Mouse (Mus musculus) heart, embryonic 12.5 days (tissue): ENCODE measurements around the gene Zdhhc18. TPM values are rescaled to one million over a fixed set of nuclear protein-coding genes. Genes with fewer than 3 reads are reported as not detected.

Experiments used
- ATAC-seq: fragments of 200-750 bp; cut with Nextera tagmentation; 2 replicates; pipeline ENCODE4 v1.8.0; 2017; ENCODE audit warnings: moderate TSS enrichment, moderate library complexity; ENCODE audit not compliant: insufficient number of reproducible peaks, low FRiP score
- H3K27ac ChIP-seq: fragments of 300-500 bp; sonication (generic); 2 replicates; pipeline ENCODE4 v1.5.1; 2016; ENCODE audit warnings: mild to moderate bottlenecking, moderate library complexity; ENCODE audit not compliant: poor library complexity, severe bottlenecking
- H3K27me3 ChIP-seq: fragments of 300-500 bp; sonication (generic); replicated peaks from 2 replicates; pipeline ENCODE4 v1.6.1; 2016; ENCODE audit warnings: mild to moderate bottlenecking, moderate library complexity
- H3K36me3 ChIP-seq: fragments of 300-500 bp; sonication (generic); 2 replicates; pipeline ENCODE4 v1.6.1; 2016; ENCODE audit warnings: mild to moderate bottlenecking, moderate library complexity
- H3K4me1 ChIP-seq: fragments of 300-500 bp; sonication (generic); replicated peaks from 2 replicates; pipeline ENCODE4 v1.6.1; 2016; ENCODE audit warnings: mild to moderate bottlenecking
- H3K4me2 ChIP-seq: fragments of 300-500 bp; sonication (generic); 2 replicates; pipeline ENCODE4 v1.6.1; 2016; ENCODE audit warnings: mild to moderate bottlenecking, moderate library complexity
- H3K4me3 ChIP-seq: fragments of 300-500 bp; sonication (generic); 2 replicates; pipeline ENCODE4 v1.5.1; 2016; ENCODE audit warnings: mild to moderate bottlenecking
- H3K9ac ChIP-seq: fragments of 300-500 bp; sonication (generic); 2 replicates; pipeline ENCODE4 v1.6.1; 2016; ENCODE audit warnings: mild to moderate bottlenecking, moderate library complexity
- H3K9me3 ChIP-seq: fragments of 300-500 bp; sonication (generic); replicated peaks from 2 replicates; pipeline ENCODE4 v1.6.1; 2016; ENCODE audit warnings: mild to moderate bottlenecking, moderate library complexity
- WGBS: fragments of 180-500 bp; shearing (Covaris S2); methylation state at CpG from one replicate; pipeline ENCODE4 v1.1.7; 2016; 5-methylcytosine and 5-hydroxymethylcytosine counted together
- polyA plus RNA-seq: library from polyadenylated mRNA; unstranded; fragments of >200 nt; fragmentation: Nextera tagmentation; extraction: Ambion mirVana; gene quantifications from 2 replicates; pipeline ENCODE4 v1.2.1, GENCODE M21; 2016

Zdhhc18 gene
- polyA plus RNA-seq, 1 experiment from 2014 or later = 3.5 TPM

DNA sequence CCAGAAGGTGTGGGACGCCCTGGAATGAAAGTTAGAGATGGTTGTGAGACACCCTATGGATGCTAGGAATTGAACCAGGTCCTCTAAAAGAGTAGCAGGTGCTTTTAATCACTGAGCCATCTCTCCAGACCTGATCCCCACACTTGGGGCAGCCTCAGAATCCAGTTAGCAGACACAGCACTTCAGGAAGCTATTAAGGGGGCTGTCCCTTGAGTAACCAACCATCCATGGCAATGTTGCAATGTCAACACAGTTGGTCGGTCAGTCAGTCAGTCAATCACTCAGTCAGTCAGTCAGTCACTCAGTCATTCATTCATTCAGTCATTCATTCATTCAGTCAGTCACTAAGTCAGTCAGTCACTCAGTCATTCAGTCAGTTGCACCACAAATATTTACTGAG, 21.4 kb downstream of the Zdhhc18 start:
- H3K27me3 ChIP-seq = no peaks in the 10 kb centered on the region
- H3K4me3 ChIP-seq = no peak overlapping the region
- H3K9me3 ChIP-seq = no peaks in the 10 kb centered on the region
- peaks cover 28% of the 10 kb centered on the region for H3K36me3 ChIP-seq
- no peak overlapping the region for H3K27ac ChIP-seq
- peaks cover 47% of the 10 kb centered on the region for H3K4me1 ChIP-seq
- ATAC-seq = no peak
- no peak overlapping the region for H3K4me2 ChIP-seq
- H3K9ac ChIP-seq = no peak overlapping the region
- 86% methylated on average over 2 of the region's 2 CpGs for WGBS

DNA sequence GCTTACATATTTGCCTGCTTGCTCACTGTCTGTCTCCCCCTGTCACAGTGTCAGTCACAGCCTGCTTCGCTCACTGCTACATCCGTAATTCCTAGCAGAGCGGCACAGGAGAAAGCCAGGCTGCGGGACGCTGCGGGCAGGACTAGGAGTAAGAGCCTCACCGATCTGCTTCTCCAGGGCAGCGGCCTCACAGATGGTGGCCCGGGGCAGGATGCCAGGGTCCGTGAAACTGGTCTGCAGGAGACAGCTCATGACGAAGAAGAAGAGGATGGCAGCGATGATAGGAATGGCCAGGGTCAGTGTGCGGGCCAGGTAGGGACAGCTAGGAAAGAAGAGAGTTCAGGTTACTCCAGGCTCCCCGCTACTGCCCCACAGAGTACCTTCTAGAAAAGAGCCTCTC, 22.9 kb downstream of the Zdhhc18 start:
- no peak for ATAC-seq
- WGBS = 90% methylated on average over 14 of the region's 14 CpGs
- no peak overlapping the region for H3K4me2 ChIP-seq
- no peak overlapping the region for H3K9ac ChIP-seq
- H3K27me3 ChIP-seq = no peaks in the 10 kb centered on the region
- peak overlapping the region; percentile 20; the same call in 1 of the 2 replicates for H3K27ac ChIP-seq
- H3K9me3 ChIP-seq = no peaks in the 10 kb centered on the region
- no peak overlapping the region for H3K4me3 ChIP-seq
- peaks cover 28% of the 10 kb centered on the region for H3K36me3 ChIP-seq
- peaks cover 42% of the 10 kb centered on the region for H3K4me1 ChIP-seq

DNA sequence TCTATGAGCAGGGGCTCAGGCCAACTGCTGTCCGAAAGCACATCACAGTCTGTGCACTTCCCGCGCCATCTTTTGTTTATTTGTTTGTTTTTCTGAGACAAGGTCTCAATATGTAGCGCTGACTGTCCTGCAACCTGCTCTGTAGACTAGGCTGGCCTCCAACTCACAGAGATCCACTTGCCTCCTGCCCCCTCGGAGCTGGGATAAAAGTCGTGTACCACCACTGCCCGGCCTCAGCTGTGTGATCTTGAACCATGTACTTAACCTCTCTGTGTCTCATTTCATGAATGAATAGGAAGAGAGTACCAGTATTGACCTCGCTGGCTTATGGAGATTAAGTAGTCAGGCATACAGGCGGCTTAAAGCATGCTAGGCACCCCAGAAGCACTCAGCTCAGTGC, 23.3 kb downstream of the Zdhhc18 start:
- Histone ChIP-seq H3K4me3 (no peak overlapping the region), H3K9ac (no peak overlapping the region), H3K27ac (peak overlapping the region; percentile 20), H3K4me2 (no peak overlapping the region), H3K36me3 (peaks cover 28% of the 10 kb centered on the region), H3K4me1 (peaks cover 38% of the 10 kb centered on the region), H3K27me3 (no peaks in the 10 kb centered on the region), H3K9me3 (no peaks in the 10 kb centered on the region)
- 87% methylated on average over 9 of the region's 9 CpGs for WGBS
- no peak for ATAC-seq

DNA sequence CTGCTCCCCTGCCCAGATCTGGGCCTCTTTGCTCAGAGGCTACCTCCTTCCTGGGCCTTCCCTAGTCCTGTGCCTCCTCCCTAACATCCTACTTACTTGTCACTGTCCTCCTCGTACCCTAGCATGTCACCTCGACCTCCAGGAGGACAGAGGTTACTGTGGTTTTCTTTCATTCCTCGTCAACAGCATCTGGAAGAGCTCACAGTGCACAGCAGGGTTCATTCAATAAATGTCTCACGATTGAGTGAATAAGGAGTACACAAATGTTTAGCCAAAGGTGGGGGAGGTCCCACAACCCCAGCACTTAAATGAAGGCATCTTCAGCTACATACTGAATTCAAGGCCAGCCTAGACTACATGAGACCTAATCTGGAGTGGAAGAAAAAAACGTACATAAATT, 23.7 kb downstream of the Zdhhc18 start:
- H3K9ac ChIP-seq = 0 out of 2 replicates have a peak overlapping the region, but pooled peaks have one; percentile 18
- no peak overlapping the region for H3K4me3 ChIP-seq
- WGBS = 55% methylated on average over 5 of the region's 5 CpGs
- peaks cover 34% of the 10 kb centered on the region for H3K4me1 ChIP-seq
- peak overlapping the region; percentile 50 for H3K27ac ChIP-seq
- peaks cover 30% of the 10 kb centered on the region for H3K36me3 ChIP-seq
- H3K4me2 ChIP-seq = no peak overlapping the region
- H3K27me3 ChIP-seq = no peaks in the 10 kb centered on the region
- no peaks in the 10 kb centered on the region for H3K9me3 ChIP-seq
- ATAC-seq = peak; percentile 37; the same call in 1 of the 2 replicates

DNA sequence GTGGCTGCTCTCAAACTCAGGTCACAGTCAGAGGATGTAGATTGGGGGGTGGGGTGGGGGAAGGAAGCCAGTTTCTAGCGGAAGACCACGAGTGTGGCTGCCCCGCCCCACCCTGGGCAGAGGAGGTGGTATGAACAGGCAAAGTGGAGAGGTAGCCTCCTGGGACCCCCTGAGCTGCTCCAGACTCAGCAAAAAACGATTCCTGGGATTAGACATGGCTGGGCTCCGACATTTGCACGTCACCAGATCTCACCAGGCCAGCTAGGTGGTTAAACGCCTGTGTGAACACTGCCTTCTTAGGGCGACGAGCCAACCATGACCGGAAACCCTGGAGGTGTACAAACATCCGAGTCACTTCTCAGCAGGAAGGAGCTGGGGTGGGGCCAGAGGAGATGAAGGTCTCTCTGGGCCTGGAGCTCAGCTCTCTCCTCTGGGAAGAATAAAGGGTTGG, 24.3 kb downstream of the Zdhhc18 start:
- H3K36me3 ChIP-seq = peaks cover 30% of the 10 kb centered on the region
- no peak overlapping the region for H3K4me3 ChIP-seq
- H3K9me3 ChIP-seq = no peaks in the 10 kb centered on the region
- H3K27me3 ChIP-seq = no peaks in the 10 kb centered on the region
- ATAC-seq = peak; percentile 74
- no peak overlapping the region for H3K9ac ChIP-seq
- no peak overlapping the region for H3K4me2 ChIP-seq
- H3K4me1 ChIP-seq = peaks cover 28% of the 10 kb centered on the region
- WGBS = 56% methylated on average over 11 of the region's 11 CpGs
- H3K27ac ChIP-seq = peak overlapping the region; percentile 50

DNA sequence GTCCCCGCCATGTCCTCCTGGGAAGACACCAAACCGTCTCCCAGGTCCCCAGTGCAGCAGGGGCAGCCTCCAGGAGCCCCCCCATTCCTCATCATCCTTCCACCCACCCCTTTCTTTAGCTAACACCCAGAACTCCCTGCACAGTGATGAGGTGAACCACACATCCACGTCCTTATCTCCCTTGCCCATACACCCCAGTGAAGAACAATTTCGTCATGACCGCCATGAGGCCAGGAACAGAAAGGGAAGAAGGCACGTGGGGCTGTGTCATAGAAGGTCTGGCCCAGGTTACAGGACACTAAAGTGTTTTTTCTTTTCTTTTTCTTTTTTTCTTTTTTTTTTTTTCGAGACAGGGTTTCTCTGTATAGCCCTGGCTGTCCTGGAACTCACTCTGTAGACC, 25.1 kb downstream of the Zdhhc18 start:
- H3K4me3 ChIP-seq = no peak overlapping the region
- H3K9me3 ChIP-seq = no peaks in the 10 kb centered on the region
- H3K36me3 ChIP-seq = peaks cover 30% of the 10 kb centered on the region
- 77% methylated on average over 7 of the region's 7 CpGs for WGBS
- peaks cover 24% of the 10 kb centered on the region for H3K4me1 ChIP-seq
- H3K9ac ChIP-seq = no peak overlapping the region
- H3K27me3 ChIP-seq = no peaks in the 10 kb centered on the region
- no peak for ATAC-seq
- no peak overlapping the region for H3K4me2 ChIP-seq
- no peak overlapping the region for H3K27ac ChIP-seq

DNA sequence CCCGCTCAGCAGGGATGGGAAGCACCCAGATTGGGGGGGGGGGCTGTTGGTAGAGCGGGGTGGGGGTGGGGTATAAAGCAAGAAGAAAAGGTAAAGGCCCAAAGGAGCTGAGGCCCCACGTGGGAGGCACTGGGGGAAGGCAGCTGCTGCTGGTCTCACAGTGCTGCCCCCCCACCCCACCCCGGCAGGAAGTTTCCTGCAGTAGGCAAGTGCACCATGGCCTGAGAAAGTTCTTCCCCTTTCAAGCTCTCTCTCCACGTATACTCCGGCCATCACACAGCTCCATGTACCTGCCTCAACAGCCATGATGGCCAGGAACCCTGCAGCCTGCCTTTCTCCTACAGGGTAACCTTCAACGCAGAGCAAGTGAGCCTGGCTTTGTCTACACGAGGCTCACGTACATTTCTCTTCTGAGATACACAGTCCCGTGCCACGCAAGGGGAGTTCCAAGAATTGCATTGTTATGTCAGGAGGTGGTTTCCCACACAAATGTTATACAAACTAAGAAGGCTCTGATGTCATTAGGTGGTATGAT, 27.7 kb downstream of the Zdhhc18 start:
- Histone ChIP-seq H3K36me3 (peaks cover 35% of the 10 kb centered on the region), H3K9ac (no peak overlapping the region), H3K9me3 (no peaks in the 10 kb centered on the region), H3K27ac (no peak overlapping the region), H3K4me1 (peaks cover 20% of the 10 kb centered on the region), H3K27me3 (no peaks in the 10 kb centered on the region), H3K4me2 (no peak overlapping the region), H3K4me3 (no peak overlapping the region)
- no peak for ATAC-seq
- WGBS = 72% methylated on average over 10 of the region's 11 CpGs

DNA sequence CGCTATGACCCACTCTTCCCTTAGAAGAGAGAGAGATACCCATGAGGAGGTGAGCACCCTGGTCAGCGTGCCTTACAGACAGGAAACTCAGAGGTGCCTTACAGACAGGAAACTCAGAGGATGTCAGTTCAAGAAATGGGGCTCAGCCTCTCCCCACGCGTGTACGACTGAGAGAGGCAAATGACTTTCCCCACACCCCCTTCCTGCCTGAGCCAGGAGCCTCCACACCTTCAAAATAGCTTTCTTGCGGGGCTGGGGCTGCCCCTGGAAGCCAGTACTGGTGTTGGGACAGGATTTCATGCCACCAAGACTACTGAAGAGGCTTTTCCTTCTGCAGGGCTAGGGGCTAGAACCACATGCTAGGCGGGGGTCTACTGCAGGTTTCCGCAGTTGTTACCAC, 29.3 kb downstream of the Zdhhc18 start:
- Histone ChIP-seq H3K27ac (no peak overlapping the region), H3K4me1 (peaks cover 13% of the 10 kb centered on the region), H3K36me3 (peaks cover 20% of the 10 kb centered on the region), H3K4me2 (no peak overlapping the region), H3K27me3 (no peaks in the 10 kb centered on the region), H3K9ac (0 out of 2 replicates have a peak overlapping the region, but pooled peaks have one; percentile 15), H3K4me3 (no peak overlapping the region), H3K9me3 (no peaks in the 10 kb centered on the region)
- ATAC-seq = no peak
- WGBS = 79% methylated on average over 8 of the region's 8 CpGs

DNA sequence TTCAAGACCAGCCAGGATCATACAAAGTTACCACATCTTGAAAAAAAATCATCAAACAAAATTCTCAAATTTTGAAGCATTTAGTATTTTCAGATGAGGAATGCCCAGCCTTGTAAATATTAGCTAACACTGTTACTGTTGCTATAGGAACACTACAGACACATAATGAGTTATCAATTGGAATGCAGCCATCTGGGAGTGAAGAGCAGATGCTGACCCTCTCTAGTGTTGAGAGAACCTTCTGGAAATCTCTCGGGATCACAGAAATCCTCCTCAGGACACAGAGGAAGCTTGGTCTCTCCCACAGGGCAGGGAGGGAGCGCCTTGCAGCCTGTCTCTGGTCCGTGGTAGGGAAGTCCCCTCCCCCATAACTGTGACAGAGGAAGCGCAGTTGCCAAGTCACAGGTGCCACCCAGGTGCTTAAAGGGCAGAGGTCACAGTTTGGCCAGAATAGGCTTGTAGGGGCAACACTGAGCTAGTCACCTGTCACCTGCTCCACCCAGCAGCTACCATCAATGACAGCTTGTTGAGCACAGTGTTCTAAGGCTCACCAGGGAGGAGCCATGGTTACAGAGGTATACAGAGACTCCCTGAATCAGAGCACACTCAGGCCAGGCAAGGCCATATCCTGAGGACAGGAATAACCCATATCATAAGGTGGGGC, 30.3 kb downstream of the Zdhhc18 start:
- WGBS = 53% methylated on average over 4 of the region's 4 CpGs
- Histone ChIP-seq H3K4me3 (no peak overlapping the region), H3K9me3 (no peaks in the 10 kb centered on the region), H3K4me1 (peaks cover 16% of the 10 kb centered on the region), H3K27ac (no peak overlapping the region), H3K27me3 (no peaks in the 10 kb centered on the region), H3K36me3 (peaks cover 20% of the 10 kb centered on the region), H3K4me2 (no peak overlapping the region), H3K9ac (no peak overlapping the region)
- ATAC-seq = no peak

DNA sequence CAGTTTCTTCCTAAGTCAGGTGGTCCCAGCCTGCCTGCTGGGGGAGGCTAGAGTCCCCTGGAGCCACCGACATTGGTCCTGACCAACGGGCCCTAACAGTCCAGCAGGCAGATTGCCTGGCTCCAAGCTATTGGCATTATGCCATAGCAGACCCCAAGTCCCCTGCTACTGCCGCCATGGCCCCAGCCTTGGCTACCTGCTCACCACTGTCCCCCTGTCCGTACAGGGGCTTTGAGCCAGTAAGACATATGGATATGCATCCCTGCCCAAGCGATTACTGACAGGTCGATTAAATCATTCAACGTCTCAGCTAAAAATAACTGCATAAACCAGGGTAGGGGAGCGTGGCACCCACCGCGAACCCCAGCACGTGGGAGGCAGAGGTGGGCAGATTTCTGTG, 32.0 kb downstream of the Zdhhc18 start:
- H3K9ac ChIP-seq = no peak overlapping the region
- H3K4me1 ChIP-seq = peaks cover 16% of the 10 kb centered on the region
- WGBS = 91% methylated on average over 11 of the region's 11 CpGs
- H3K27me3 ChIP-seq = no peaks in the 10 kb centered on the region
- 0 out of 2 replicates have a peak, but pooled peaks cover under 1% of the 10 kb centered on the region for H3K9me3 ChIP-seq
- H3K27ac ChIP-seq = no peak overlapping the region
- H3K4me2 ChIP-seq = no peak overlapping the region
- peaks cover 28% of the 10 kb centered on the region for H3K36me3 ChIP-seq
- H3K4me3 ChIP-seq = no peak overlapping the region
- ATAC-seq = no peak

DNA sequence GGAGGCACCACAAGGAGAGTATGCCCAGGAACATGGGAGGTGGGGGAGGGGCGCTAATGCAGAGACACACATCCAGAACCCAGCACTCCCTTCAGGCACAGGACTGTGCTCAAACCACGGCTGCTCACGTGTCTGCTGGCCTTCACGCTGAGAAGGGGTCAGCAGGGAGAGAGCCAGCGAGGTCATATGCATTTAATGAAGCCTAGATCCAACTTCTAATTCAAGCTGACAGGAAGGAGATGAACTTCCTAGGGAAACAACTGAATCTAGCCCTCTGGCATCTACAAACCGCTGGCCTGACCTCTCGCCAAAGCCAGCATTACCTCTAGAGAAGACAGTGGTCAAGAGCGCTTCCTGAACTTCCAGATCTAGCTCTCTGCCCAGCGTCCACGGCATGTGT, 34.5 kb downstream of the Zdhhc18 start:
- no peak for ATAC-seq
- Histone ChIP-seq H3K9me3 (0 out of 2 replicates have a peak, but pooled peaks cover 13% of the 10 kb centered on the region), H3K9ac (no peak overlapping the region), H3K4me3 (no peak overlapping the region), H3K27ac (no peak overlapping the region), H3K36me3 (peaks cover 46% of the 10 kb centered on the region), H3K4me2 (no peak overlapping the region), H3K4me1 (peaks cover 12% of the 10 kb centered on the region), H3K27me3 (no peaks in the 10 kb centered on the region)
- WGBS = 69% methylated on average over 10 of the region's 10 CpGs
